Mouse (Mus musculus) spleen, adult 12 weeks (tissue): ENCODE results near the gene Sv2b.
"Not testable (repeated sequence)": the region's sequence is repeated elsewhere in the genome, so short reads cannot be mapped to it uniquely, and the experiment has no call there.

Experiments used
- DNase-seq: peaks from one replicate; pipeline ENCODE4 v3.0.0; 2022; ENCODE audit warnings: low spot score

Sv2b gene

GRCm38 (mm10) chr7:75308457-75309312 is at the start of gene Sv2b:
Gene Sv2b, minus strand, starts transcription at chr7:75309262.
- no peak for DNase-seq

- no peak for DNase-seq
Observed at GRCm38 (mm10) chr7:75358284-75358851, 49.3 kb upstream of the Sv2b start.

DNA sequence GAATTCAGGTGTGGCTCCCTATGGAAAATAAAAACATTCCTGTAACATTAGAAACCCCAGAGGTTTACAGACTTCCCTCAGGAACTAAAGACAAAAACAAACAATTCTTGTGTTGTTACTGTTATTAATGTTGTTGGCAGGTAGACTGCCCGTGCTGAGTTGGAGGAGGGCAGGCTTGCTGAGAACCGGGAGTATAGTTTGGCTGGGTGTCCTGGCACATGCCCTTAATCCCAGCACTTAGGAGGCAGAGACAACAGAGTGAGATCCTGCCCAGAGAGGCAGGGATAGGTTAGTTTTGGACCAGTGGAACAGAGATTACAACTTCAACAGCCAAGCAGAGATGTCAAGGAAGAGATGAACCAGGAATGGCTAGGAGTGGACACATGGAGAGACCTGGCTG is 46.5 kb upstream of the Sv2b start:
- no peak for DNase-seq

GRCm38 (mm10) chr7:75352777-75353374 is 43.8 kb upstream of the Sv2b start:
- DNase-seq, result no peak

- no peak for DNase-seq
Observed at GRCm38 (mm10) chr7:75350172-75350571, 41.1 kb upstream of the Sv2b start.

DNA sequence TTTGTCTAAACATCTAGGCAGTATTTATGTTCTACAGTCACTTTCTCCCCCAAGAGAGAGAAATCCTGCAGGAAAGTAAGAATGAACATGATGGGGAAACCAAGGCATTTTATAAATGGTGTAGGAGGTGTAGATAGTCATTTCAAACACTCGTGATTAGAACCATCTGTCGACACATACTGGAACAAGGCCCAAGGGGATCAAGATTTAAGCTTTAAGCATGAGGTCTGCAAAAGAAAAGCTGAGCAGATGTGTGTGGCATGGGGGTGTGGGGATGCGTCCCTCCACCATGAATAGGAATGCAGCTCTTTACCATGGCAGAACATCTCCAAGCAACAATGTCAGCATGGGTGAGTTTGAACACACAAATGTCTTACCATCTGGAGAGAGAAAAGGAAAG is 23.2 kb upstream of the Sv2b start:
- DNase-seq, result no peak

DNA sequence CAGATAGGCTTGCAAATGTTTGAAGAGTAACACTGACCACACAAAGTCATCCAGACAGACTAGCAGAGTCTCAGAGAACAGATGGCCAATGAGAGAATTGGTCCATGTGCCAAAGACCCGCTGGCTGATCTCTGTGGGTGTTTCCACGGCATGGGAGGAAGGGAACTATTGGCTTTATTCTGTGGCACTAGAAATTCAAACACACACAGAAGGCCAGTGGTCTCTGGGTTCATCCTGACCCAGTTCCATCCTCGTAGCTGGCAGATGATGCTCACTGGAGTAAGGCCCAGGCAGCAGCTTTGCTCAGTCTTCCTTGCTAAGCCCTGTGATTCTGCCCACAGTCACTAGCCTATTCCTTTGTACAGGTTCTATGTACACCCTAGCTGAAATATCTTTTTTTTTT is 20.7 kb upstream of the Sv2b start:
- DNase-seq, result no peak

- no peak for DNase-seq
Observed at GRCm38 (mm10) chr7:75328721-75329362, 19.8 kb upstream of the Sv2b start.

- DNase-seq, result no peak
Observed at GRCm38 (mm10) chr7:75325273-75325672, 16.2 kb upstream of the Sv2b start.

- not testable (repeated sequence) for DNase-seq
Observed at GRCm38 (mm10) chr7:75322742-75323141, 13.7 kb upstream of the Sv2b start.

- no peak for DNase-seq
Observed at GRCm38 (mm10) chr7:75320009-75320408, 10.9 kb upstream of the Sv2b start.

GRCm38 (mm10) chr7:75318320-75318719 is 9.3 kb upstream of the Sv2b start:
- no peak for DNase-seq

DNA sequence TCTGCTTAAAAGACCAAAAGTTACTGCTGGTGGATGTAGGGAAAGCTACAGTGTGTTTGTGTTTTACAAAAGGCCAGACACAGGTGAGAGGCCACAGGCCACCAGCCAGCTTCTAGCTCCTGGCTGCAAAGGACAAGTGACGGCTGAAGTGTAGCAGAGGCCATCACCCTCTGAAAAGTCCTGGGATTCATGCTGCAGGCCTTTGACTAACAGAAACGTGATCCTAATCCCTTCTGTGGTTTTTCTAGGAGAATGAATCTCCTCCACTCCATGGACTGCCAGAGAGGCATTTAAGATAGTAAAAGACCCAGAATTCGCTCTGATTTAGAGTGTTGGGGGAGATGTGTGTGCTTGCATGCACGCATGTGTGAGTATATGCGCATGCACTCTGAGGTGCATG is 5.8 kb upstream of the Sv2b start:
- DNase-seq, result no peak

DNA sequence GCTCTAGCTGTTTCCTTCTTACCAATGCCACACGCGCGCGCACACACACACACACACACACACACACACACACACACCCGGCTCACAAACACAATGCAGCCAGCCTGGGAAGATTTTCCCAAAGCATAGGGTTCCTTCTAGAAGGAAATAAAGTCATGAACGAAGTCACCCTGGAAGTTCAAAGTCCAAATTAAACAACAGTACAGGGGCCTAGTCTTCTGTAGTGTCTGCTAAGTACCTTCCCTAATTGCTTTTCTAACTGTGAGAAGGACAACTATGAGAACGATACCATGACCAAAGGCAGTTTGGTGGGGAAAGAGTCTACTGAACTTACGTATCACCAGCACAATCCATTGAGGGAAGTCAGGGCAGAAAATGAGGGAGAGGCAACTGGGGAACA is 508 bp upstream of the Sv2b start:
- DNase-seq, result no peak

GRCm38 (mm10) chr7:75308140-75308456 is 964 bp downstream of the Sv2b start:
- no peak for DNase-seq

DNA sequence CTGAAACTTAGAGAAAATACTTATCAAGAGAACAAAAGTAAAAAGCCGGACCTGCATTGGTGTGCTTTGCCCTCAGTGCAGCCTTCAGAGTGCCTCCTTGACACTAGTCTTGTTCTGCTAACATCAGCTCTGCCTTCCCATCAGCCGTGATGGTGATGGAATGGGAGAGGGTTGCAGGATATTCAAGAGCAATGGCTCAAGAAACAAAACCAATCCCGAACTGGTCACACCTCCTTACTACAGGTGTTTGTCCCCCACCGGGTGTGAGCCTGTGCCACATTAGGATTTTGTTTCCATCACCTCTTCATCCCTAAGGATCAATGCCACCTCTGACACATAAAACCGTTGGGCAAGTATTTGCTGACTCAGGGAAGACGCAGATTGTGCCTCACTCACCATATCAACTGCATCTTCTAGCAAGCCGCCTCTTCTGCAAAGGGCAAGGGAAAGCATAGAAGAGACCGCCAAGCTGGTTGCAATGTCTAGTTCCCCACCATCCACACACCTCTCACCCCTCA is 1.4 kb downstream of the Sv2b start:
- no peak for DNase-seq

DNA sequence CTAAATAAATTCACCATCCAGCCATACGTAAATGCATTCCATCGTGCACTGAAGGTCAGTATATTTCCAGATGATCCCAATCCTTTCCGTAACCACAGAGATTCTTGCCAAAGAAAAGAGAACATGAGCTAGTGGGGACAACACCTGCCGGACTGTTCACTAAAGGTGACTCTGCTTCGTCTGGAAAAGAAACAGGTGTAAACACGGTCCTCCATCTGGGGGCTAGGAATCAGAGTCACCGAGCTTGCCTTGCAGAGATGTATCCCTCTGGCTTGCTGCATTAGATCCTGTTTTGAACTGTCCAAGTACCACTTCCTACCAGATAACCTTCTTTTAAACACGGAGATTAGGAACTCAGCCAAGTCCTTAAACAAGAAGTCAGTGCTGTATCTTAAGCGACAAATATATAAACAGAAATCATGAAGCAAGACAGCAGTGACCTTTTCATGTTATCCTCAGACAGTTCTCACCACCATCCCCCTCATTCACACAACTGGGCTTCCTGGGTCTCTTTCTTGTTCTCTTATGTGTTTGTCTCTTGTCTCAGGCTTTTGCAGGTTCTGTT is 3.1 kb downstream of the Sv2b start:
- DNase-seq, result no peak

DNA sequence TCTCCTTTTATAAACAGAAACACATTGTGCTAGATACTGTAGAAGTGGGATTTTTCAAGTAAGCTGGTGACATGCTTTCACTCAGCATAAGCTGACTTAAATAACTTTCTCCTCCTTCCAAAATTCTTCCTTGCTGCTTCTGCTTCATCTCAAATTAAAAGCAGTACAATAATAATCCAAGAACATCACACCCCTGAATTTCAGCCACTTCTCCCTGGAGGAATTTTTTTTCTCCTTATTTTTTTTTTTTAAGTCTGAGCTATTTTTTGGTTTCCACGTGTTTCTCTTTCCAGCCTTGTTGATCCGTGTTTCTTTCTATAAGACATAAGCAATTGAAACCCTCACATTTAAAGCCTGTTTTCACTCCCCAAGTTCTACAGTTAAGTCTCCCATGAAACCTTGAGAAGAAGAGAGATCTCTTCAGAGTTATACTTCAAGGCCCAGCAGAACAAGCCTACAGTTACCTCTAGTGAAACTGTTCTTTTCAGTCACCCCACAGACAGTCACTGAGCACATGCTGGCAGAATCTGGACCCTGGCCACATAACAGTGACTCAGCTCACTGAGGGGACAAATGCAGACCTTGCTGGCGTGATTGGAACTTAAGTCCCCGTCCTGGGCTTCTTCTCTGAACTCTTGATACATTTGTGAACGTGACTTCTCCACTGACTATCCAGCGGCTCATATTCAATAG is 6.4 kb downstream of the Sv2b start:
- DNase-seq, result no peak

DNA sequence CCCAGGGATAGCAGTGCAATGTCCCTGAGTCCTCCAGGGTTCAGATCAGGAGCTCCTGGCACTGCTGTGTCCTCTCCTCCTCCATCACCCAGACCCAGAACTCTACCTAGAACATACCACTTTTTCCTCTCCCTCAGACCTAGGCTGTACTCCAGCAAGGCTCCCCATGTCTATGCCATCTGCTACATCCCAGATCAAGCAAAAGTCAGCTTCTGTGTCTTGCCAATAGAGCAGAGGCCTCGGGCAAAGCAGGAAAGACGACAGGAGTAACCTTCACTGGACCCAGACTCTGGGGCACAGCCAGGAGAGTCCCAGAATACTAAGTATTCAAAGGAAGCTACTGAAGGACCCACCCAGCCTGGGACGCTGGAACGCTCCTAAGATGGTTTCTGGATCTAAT is 9.8 kb downstream of the Sv2b start:
- DNase-seq, result no peak

GRCm38 (mm10) chr7:75296688-75297119 is 12.4 kb downstream of the Sv2b start:
- DNase-seq, result no peak

DNA sequence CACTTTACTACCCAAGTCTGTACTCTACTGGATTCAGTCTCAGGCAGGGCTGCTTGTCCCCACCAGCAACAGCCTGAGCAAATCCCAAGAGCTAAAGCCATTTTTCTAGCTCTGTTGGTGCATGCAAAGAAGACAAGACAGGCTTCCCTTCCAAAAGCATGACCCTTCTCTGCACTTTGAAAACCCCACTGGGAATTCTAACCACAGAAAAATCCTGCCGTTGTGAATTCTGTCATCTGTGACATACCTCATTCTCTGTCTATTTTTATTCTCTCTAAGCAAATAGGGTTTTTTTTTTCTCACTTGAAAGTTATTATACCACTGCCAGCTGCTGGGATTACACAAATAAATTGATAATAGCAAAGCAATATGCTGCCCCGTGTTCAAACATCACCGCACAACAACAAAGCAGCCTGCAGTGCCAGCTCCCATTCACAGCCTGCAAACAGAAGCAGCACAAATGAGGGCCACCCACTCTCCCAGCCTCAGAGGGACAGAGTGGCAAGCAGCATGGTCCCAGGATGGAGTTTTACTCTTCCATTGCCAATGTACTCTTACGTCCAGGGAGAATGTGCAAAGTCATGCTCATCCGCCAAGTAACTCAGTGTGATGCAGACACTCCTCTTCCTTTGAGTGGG is 13.7 kb downstream of the Sv2b start:
- DNase-seq, result no peak
